In the genomic region with DNA sequence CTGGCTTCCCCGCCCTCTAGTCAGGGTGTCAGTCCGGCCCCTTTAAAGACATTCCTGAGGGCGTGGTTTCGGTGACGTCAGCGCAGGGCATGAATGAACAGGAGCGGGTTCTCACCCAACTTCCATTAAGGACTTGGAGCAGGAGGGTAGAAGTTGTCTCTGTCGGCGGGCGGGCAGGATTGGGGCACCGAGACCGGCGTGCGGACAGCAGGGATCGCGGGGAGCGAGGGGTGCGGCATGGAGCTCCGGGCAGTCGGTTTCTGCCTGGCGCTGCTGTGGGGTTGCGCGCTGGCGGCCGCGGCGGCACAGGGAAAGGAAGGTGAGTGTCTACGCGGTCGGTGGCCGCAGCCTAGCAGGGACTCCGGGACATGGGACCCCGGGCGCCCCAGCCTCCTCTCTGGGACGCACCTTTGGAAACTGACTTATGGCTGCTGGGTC, we compare ENCODE assay signal across 8 mouse cellular contexts. TPM values are rescaled to one million over a fixed set of nuclear protein-coding genes. Genes with fewer than 3 reads are reported as not detected.
DNase-seq lines count a peak whose midpoint lies in the region; ATAC-seq lines count a peak whose summit lies in the region.

A gene (plus strand): TSS at position 125 of the 438 bp plus-strand sequence.

- intact Hi-C loops in heart, postnatal 10 days (cut with DNase I) = no loop called here

- peaks cover 71% of the 10 kb centered on the region for H3K27me3 ChIP-seq in forebrain, embryonic 13.5 days
- H3K27me3 ChIP-seq in liver, embryonic 15.5 days = peaks cover 80% of the 10 kb centered on the region
- H3K27me3 ChIP-seq in neural tube, embryonic 15.5 days (replicated peaks) = peaks cover 57% of the 10 kb centered on the region

- peak within 1 kb of the TSS; percentile 96 for H3K4me2 ChIP-seq in forebrain, embryonic 13.5 days
- peak within 1 kb of the TSS; percentile 64 for H3K4me2 ChIP-seq in liver, embryonic 15.5 days
- peak within 1 kb of the TSS; percentile 81 for H3K4me2 ChIP-seq in neural tube, embryonic 15.5 days

- WGBS in forebrain, embryonic 13.5 days = under 1% methylated on average over 35 of the region's 35 CpGs
- under 1% methylated on average over 35 of the region's 35 CpGs for WGBS in large intestine, adult 2 months
- WGBS in liver, embryonic 15.5 days (ENCODE audit: insufficient replicate concordance) = under 1% methylated on average over 35 of the region's 35 CpGs
- WGBS in neural tube, embryonic 15.5 days = under 1% methylated on average over 34 of the region's 35 CpGs

- peak; percentile 75 for ATAC-seq in forebrain, embryonic 13.5 days
- ATAC-seq in liver, embryonic 15.5 days (ENCODE audit: insufficient read depth) = peak; percentile 34; the same call in 1 of the 2 replicates
- peak; percentile 60 for ATAC-seq in neural tube, embryonic 15.5 days (ENCODE audit: low FRiP score)

- H3K4me1 ChIP-seq in forebrain, embryonic 13.5 days = peaks cover 18% of the 10 kb centered on the region
- peaks cover 18% of the 10 kb centered on the region; the same call in 1 of the 2 replicates for H3K4me1 ChIP-seq in liver, embryonic 15.5 days (replicated peaks)
- H3K4me1 ChIP-seq in neural tube, embryonic 15.5 days = peaks cover 25% of the 10 kb centered on the region

- H3K36me3 ChIP-seq in forebrain, embryonic 13.5 days (ENCODE audit: poor library complexity, severe bottlenecking) = no peaks in the 10 kb centered on the region
- H3K36me3 ChIP-seq in liver, embryonic 15.5 days (replicated peaks) = no peaks in the 10 kb centered on the region
- H3K36me3 ChIP-seq in neural tube, embryonic 15.5 days = no peaks in the 10 kb centered on the region

- peak within 1 kb of the TSS; percentile 58 for H3K4me3 ChIP-seq in forebrain, embryonic 13.5 days
- H3K4me3 ChIP-seq in liver, embryonic 15.5 days (replicated peaks) = peak within 1 kb of the TSS; percentile 58
- H3K4me3 ChIP-seq in neural tube, embryonic 15.5 days (replicated peaks) = peak within 1 kb of the TSS; percentile 58

- peak within 1 kb of the TSS; percentile 68 for H3K9ac ChIP-seq in forebrain, embryonic 13.5 days
- peak within 1 kb of the TSS; percentile 40 for H3K9ac ChIP-seq in liver, embryonic 15.5 days
- peak within 1 kb of the TSS; percentile 42 for H3K9ac ChIP-seq in neural tube, embryonic 15.5 days (replicated peaks)

- no peaks in the 10 kb centered on the region for H3K9me3 ChIP-seq in forebrain, embryonic 13.5 days (replicated peaks)
- no peaks in the 10 kb centered on the region for H3K9me3 ChIP-seq in liver, embryonic 15.5 days (replicated peaks)
- no peaks in the 10 kb centered on the region for H3K9me3 ChIP-seq in neural tube, embryonic 15.5 days (replicated peaks)

- no peak within 1 kb of the TSS for H3K27ac ChIP-seq in forebrain, embryonic 13.5 days
- no peak within 1 kb of the TSS for H3K27ac ChIP-seq in liver, embryonic 15.5 days (replicated peaks)
- H3K27ac ChIP-seq in neural tube, embryonic 15.5 days (replicated peaks) = no peak within 1 kb of the TSS

- peak; percentile 12 for DNase-seq in CD4-positive helper T cell, adult 2 months (ENCODE audit: low read depth, low spot score)
- peak; percentile 14 for DNase-seq in brain, embryonic 18.5 days (ENCODE audit: low read depth, low spot score)
- DNase-seq in heart, postnatal 10 days = peak; percentile 92
- peak; percentile 91 for DNase-seq in large intestine, adult 2 months (ENCODE audit: low read depth, low spot score)
- DNase-seq in urinary bladder, adult 2 months (ENCODE audit: low spot score) = peak; percentile 83

RNA-seq across cellular contexts. Expression of the gene that starts here (rescaled TPM):
- 1.0 and 1.3 TPM in 2 replicates for polyA plus RNA-seq in forebrain, embryonic 13.5 days (2015; fragmentation: Nextera tagmentation; extraction: Ambion mirVana)
- 1 to 10 TPM; 8.1 TPM for total RNA-seq in heart, postnatal 10 days (2021)
- polyA plus RNA-seq in large intestine, adult 2 months (2012; rRNA removed) = 22.6 and 46.0 TPM in 2 replicates
- 0.75 and 0.79 TPM in 2 replicates for polyA plus RNA-seq in liver, embryonic 15.5 days (2015; fragmentation: Nextera tagmentation; extraction: Ambion mirVana)
- polyA plus RNA-seq in neural tube, embryonic 15.5 days (2015; fragmentation: Nextera tagmentation; extraction: Ambion mirVana) = 0.87 and 1.9 TPM in 2 replicates
- 20.2 and 25.6 TPM in 2 replicates for polyA plus RNA-seq in urinary bladder, adult 2 months (2012; rRNA removed)

Comparison
In these comparisons a context has a peak if more than half of its experiments do, and no peak if none do; other contexts are left out.
1. Peak in ATAC-seq, H3K4me3 ChIP-seq, H3K9ac ChIP-seq and H3K4me2 ChIP-seq in liver, embryonic 15.5 days; RNA of the gene not detected or under 1 TPM.
2. DNase-seq: peak in every context shown above with its lines; median percentile 92 in heart, postnatal 10 days; 91 in large intestine, adult 2 months; 83 in urinary bladder, adult 2 months; 14 in brain, embryonic 18.5 days; 12 in CD4-positive helper T cell, adult 2 months.